In the genomic region with DNA sequence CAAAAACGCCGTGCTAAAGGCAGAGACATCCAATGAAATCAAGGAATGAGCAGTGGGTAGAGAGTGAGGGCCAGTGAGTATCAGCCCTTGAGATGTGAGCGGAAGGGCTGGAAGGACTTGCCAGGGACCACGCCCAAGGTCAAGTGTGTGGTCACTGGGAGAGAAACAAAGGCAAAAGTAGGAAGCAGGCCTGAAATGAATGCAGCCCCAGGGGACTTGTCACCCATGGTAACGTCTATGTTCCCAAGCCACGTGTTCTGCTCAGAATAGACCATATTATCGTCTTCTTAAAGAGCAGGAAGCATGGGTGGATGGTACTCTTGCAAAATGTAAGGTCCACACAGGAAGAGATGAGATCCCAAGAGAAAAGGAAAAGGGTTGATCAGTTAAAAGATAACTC, we compare ENCODE assay signal across 31 mouse cellular contexts.
DNase-seq lines count a peak whose midpoint lies in the region; ATAC-seq and TF ChIP-seq lines count a peak whose summit lies in the region.
"Had no signal": no experiment of that assay in that cellular context is flagged by ENCODE, and none has a peak within 500 bp of the region (broad histone marks: within the 10 kb centered on the region; RNA-seq: fewer than 3 reads in every experiment).

No protein-coding gene starts in this region.

- H3K4me1 ChIP-seq in heart, adult 2 months (ENCODE audit: control insufficient read depth, insufficient read depth, low read length) = no peaks in the 10 kb centered on the region
- peaks cover 13 to 33% of the 10 kb centered on the region in 2 experiments for H3K4me1 ChIP-seq in CH12.LX (ENCODE audit: control insufficient read depth in 1 of 2, insufficient read depth in 2 of 2)
- no peaks in the 10 kb centered on the region for H3K4me1 ChIP-seq in kidney, adult 2 months (ENCODE audit: control insufficient read depth, insufficient read depth, low read length)
- H3K4me1 ChIP-seq in liver, postnatal 0 days (ENCODE audit: insufficient read depth) = no peaks in the 10 kb centered on the region
- H3K4me1 ChIP-seq: embryonic facial prominence, embryonic 13.5 days; forebrain, embryonic 12.5 days; forebrain, embryonic 15.5 days; hindbrain, embryonic 10.5 days; hindbrain, embryonic 13.5 days; intestine, embryonic 15.5 days had no signal

- no peaks in the 10 kb centered on the region for H3K36me3 ChIP-seq in heart, adult 2 months (ENCODE audit: control insufficient read depth, insufficient read depth, low read length)
- peaks cover 11 to 60% of the 10 kb centered on the region in 2 experiments for H3K36me3 ChIP-seq in CH12.LX (replicated peaks in 1 of 2; ENCODE audit: control insufficient read depth in 1 of 2, insufficient read depth in 1 of 2, low read length in 1 of 2)
- no peaks in the 10 kb centered on the region for H3K36me3 ChIP-seq in kidney, adult 2 months (ENCODE audit: control insufficient read depth, insufficient read depth, low read length)
- H3K36me3 ChIP-seq in liver, postnatal 0 days (replicated peaks; ENCODE audit: insufficient read depth, low read length) = no peaks in the 10 kb centered on the region
- H3K36me3 ChIP-seq: embryonic facial prominence, embryonic 10.5 days; embryonic facial prominence, embryonic 13.5 days; forebrain, embryonic 12.5 days; forebrain, embryonic 15.5 days; G1E; hindbrain, embryonic 10.5 days; hindbrain, embryonic 13.5 days; intestine, embryonic 15.5 days had no signal

- H3K9me3 ChIP-seq in CH12.LX (replicated peaks; ENCODE audit: low read length) = peaks cover 2% of the 10 kb centered on the region
- no peaks in the 10 kb centered on the region for H3K9me3 ChIP-seq in liver, postnatal 0 days (ENCODE audit: low read length)
- H3K9me3 ChIP-seq: embryonic facial prominence, embryonic 10.5 days; embryonic facial prominence, embryonic 13.5 days; forebrain, embryonic 12.5 days; forebrain, embryonic 15.5 days; hindbrain, embryonic 10.5 days; hindbrain, embryonic 13.5 days; intestine, embryonic 15.5 days had no signal

- no peak overlapping the region for H3K4me2 ChIP-seq in CH12.LX (ENCODE audit: insufficient read depth, low read depth, poor library complexity, severe bottlenecking)
- H3K4me2 ChIP-seq in liver, postnatal 0 days (ENCODE audit: low read depth, low read length) = no peak overlapping the region
- H3K4me2 ChIP-seq: embryonic facial prominence, embryonic 13.5 days; forebrain, embryonic 12.5 days; forebrain, embryonic 15.5 days; heart, embryonic 11.5 days; hindbrain, embryonic 13.5 days; intestine, embryonic 15.5 days had no signal

- peak; percentile 4 for DNase-seq in heart, adult 8-10 months (ENCODE audit: low spot score)
- no peak for DNase-seq in heart, adult 2 months
- no peak for DNase-seq in CH12.LX (ENCODE audit: extremely low read depth)
- peak; percentile 93 for DNase-seq in ES-CJ7 (ENCODE audit: low read depth, low spot score)
- peak; percentile 61 for DNase-seq in WW6 (ENCODE audit: low read depth, low spot score)
- DNase-seq in kidney, adult 2 months = no peak
- DNase-seq in liver, postnatal 0 days = no peak
- no peak for DNase-seq in right cerebral cortex, postnatal 25 days
- DNase-seq: adrenal gland, postnatal 10 days; adrenal gland, postnatal 36 days; cerebellum, adult 18-20 months; cerebellum, adult 9-10 months; cerebellum, postnatal 14 days; embryo, embryonic 11 days; gastrocnemius, postnatal 25 days; heart, postnatal 36 days; kidney, adult 11 months; kidney, adult 9 months had no signal

- in situ Hi-C loops in CH12.LX (cut with MboI; ENCODE audit: low pct_ligation_motif_present, low pct_unique_long_range_greater_than_20kb, low sequenced_read_pairs) = no loop called here

- TF ChIP-seq RAD21 in CH12.LX (IDR thresholded peaks at IDR 0.05; ENCODE audit: low read depth, low read length) = no peak

- H3K27me3 ChIP-seq in heart, adult 2 months (ENCODE audit: control insufficient read depth, insufficient read depth, low read length) = no peaks in the 10 kb centered on the region
- H3K27me3 ChIP-seq in CH12.LX (replicated peaks) = no peaks in the 10 kb centered on the region
- H3K27me3 ChIP-seq in kidney, adult 2 months (replicated peaks; ENCODE audit: control insufficient read depth, insufficient read depth, low read length) = no peaks in the 10 kb centered on the region
- no peaks in the 10 kb centered on the region for H3K27me3 ChIP-seq in liver, postnatal 0 days (ENCODE audit: insufficient read depth, low read length)
- H3K27me3 ChIP-seq: embryonic facial prominence, embryonic 13.5 days; forebrain, embryonic 12.5 days; forebrain, embryonic 15.5 days; hindbrain, embryonic 13.5 days; intestine, embryonic 15.5 days had no signal

- TF ChIP-seq EP300 in heart, adult 2 months (IDR thresholded peaks at IDR 0.05; ENCODE audit: insufficient read depth, low read depth, low read length) = no peak
- TF ChIP-seq EP300 in CH12.LX (IDR thresholded peaks at IDR 0.05; ENCODE audit: low read length) = 0 out of 2 replicates have a peak, but pooled peaks have one; percentile 28
- TF ChIP-seq EP300 in liver, postnatal 0 days (IDR thresholded peaks at IDR 0.05; ENCODE audit: low read depth) = no peak

- no peak for TF ChIP-seq CTCF in heart, adult 2 months (IDR thresholded peaks at IDR 0.05)
- TF ChIP-seq CTCF in CH12.LX (conservative IDR thresholded peaks at IDR 0.05 in 1 of 2, IDR thresholded peaks at IDR 0.05 in 1 of 2; ENCODE audit: low read depth in 2 of 2, low read length in 2 of 2) = no peak
- TF ChIP-seq CTCF in kidney, adult 2 months (conservative IDR thresholded peaks at IDR 0.05; ENCODE audit: insufficient read depth, insufficient read length, low read depth, low read length) = no peak
- no peak for TF ChIP-seq CTCF in liver, postnatal 0 days (IDR thresholded peaks at IDR 0.05; ENCODE audit: low read depth)

- H3K4me3 ChIP-seq in heart, adult 2 months = no peak overlapping the region
- no peak overlapping the region for H3K4me3 ChIP-seq in CH12.LX (replicated peaks in 1 of 3; ENCODE audit: low read depth in 2 of 3, low read length in 2 of 3, poor library complexity in 1 of 3)
- no peak overlapping the region for H3K4me3 ChIP-seq in kidney, adult 2 months (ENCODE audit: insufficient read depth, low read depth, low read length)
- H3K4me3 ChIP-seq in liver, postnatal 0 days (ENCODE audit: low read depth, low read length) = no peak overlapping the region
- H3K4me3 ChIP-seq: embryonic facial prominence, embryonic 10.5 days; embryonic facial prominence, embryonic 13.5 days; erythroblast, embryonic 14.5 days; forebrain, embryonic 12.5 days; forebrain, embryonic 15.5 days; hindbrain, embryonic 10.5 days; hindbrain, embryonic 13.5 days; intestine, embryonic 15.5 days had no signal

- dilution Hi-C loops in CH12.LX (cut with MboI; ENCODE audit: extremely low pct_ligation_motif_present, extremely low pct_unique_long_range_greater_than_20kb, low sequenced_read_pairs) = no loop called here

- no peak for TF ChIP-seq POLR2A in heart, adult 2 months (IDR thresholded peaks at IDR 0.05; ENCODE audit: insufficient read depth, low read depth, low read length)
- no peak for TF ChIP-seq POLR2A in CH12.LX (IDR thresholded peaks at IDR 0.05; ENCODE audit: low read depth, low read length)
- no peak for TF ChIP-seq POLR2A in kidney, adult 2 months (IDR thresholded peaks at IDR 0.05; ENCODE audit: low read depth, low read length)

- H3K9ac ChIP-seq in heart, adult 2 months (ENCODE audit: low read depth, low read length) = no peak overlapping the region
- H3K9ac ChIP-seq in CH12.LX (ENCODE audit: insufficient read depth, low read depth) = no peak overlapping the region
- no peak overlapping the region for H3K9ac ChIP-seq in liver, postnatal 0 days (replicated peaks)
- H3K9ac ChIP-seq: embryonic facial prominence, embryonic 13.5 days; forebrain, embryonic 12.5 days; forebrain, embryonic 15.5 days; hindbrain, embryonic 13.5 days; intestine, embryonic 15.5 days had no signal

- intact Hi-C loops in heart, adult 2 months (cut with DNase I) = no loop called here

- ATAC-seq in liver, postnatal 0 days = no peak
- ATAC-seq: CD4-positive, CD25-positive, alpha-beta regulatory T cell, adult 4 months; forebrain, embryonic 15.5 days; hindbrain, embryonic 16.5 days; intestine, embryonic 15.5 days; Patski had no signal

- WGBS in heart, adult 2 months = 54% methylated on average over 7 of the region's 7 CpGs
- WGBS in kidney, adult 2 months = 76% methylated on average over 7 of the region's 7 CpGs
- 63% methylated on average over 7 of the region's 7 CpGs for WGBS in liver, postnatal 0 days (ENCODE audit: insufficient replicate concordance)

- no peak overlapping the region for H3K27ac ChIP-seq in heart, adult 2 months
- H3K27ac ChIP-seq in CH12.LX (ENCODE audit: insufficient read depth, low read depth) = no peak overlapping the region
- H3K27ac ChIP-seq in kidney, adult 2 months (ENCODE audit: insufficient read depth, low read depth, low read length) = no peak overlapping the region
- no peak overlapping the region for H3K27ac ChIP-seq in liver, postnatal 0 days (ENCODE audit: low read depth)
- H3K27ac ChIP-seq: embryonic facial prominence, embryonic 10.5 days; embryonic facial prominence, embryonic 13.5 days; forebrain, embryonic 12.5 days; forebrain, embryonic 15.5 days; hindbrain, embryonic 10.5 days; hindbrain, embryonic 13.5 days; intestine, embryonic 15.5 days had no signal

- H3K79me2 ChIP-seq in heart, adult 2 months (replicated peaks; ENCODE audit: control insufficient read depth, insufficient read depth, low read length) = no peaks in the 10 kb centered on the region
- H3K79me2 ChIP-seq in CH12.LX (replicated peaks; ENCODE audit: control insufficient read depth, extremely low read depth, insufficient read depth, poor library complexity, severe bottlenecking) = no peaks in the 10 kb centered on the region

TF ChIP-seq in CH12.LX, 34 proteins besides CTCF, POLR2A, EP300 and RAD21:
- TF ChIP-seq MAZ (IDR thresholded peaks at IDR 0.05; ENCODE audit: low read depth, low read length) (no peak), MAFK (IDR thresholded peaks at IDR 0.05; ENCODE audit: insufficient replicate concordance, low read length) (no peak), MXI1 (IDR thresholded peaks at IDR 0.05; ENCODE audit: low read depth, low read length) (peak; percentile 60; the same call in 1 of the 2 replicates), TBP (conservative IDR thresholded peaks at IDR 0.05; ENCODE audit: low read depth, low read length) (no peak), ZMIZ1 (IDR thresholded peaks at IDR 0.05; ENCODE audit: low read depth, low read length) (no peak), MYC (IDR thresholded peaks at IDR 0.05; ENCODE audit: low read depth, low read length) (peak; percentile 77), MEF2A (IDR thresholded peaks at IDR 0.05; ENCODE audit: borderline replicate concordance, low read depth, low read length) (no peak), USF1 (IDR thresholded peaks at IDR 0.05; ENCODE audit: low read depth, low read length) (peak; percentile 7; the same call in 1 of the 2 replicates), NRF1 (IDR thresholded peaks at IDR 0.05; ENCODE audit: low read depth, low read length) (no peak), MAX (IDR thresholded peaks at IDR 0.05; ENCODE audit: low read length) (peak; percentile 79)
TF ChIP-seq in CH12.LX: peak in this region for 4.

Comparison
In these comparisons a context has a peak if more than half of its experiments do, and no peak if none do; other contexts are left out.
1. DNase-seq: peak in heart, adult 8-10 months (single experiment), ES-CJ7 (single experiment) and WW6 (single experiment); none in heart, adult 2 months (0 of 2), CH12.LX (single experiment), kidney, adult 2 months (single experiment), liver, postnatal 0 days (single experiment) and right cerebral cortex, postnatal 25 days (single experiment).